Mouse (Mus musculus) cerebellum, adult 11-12 months (tissue): Measurements from ENCODE around the gene Vti1a.

Source experiments
- DNase-seq: peaks from one replicate; pipeline ENCODE4 v3.0.0; 2022

The Vti1a gene

DNA sequence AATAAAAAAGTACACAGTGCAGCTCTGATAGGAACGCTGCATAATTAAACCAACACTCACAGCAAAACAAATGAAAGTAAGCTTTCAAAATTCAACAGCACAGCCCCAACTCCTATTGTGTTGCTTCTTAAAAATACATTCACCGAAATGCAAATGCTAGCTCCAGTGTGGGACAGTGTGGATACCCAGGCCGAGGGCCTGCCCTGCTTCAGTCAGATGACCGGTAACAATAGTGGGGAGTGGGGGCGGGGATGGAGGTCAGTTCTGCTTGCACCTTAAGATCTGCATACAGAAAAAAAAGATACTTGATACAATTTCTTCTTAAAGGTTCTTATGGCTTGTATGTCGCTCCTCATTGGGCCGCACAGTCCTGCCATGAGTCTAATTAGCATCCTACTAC, 65.2 kb downstream of the Vti1a start:
- no peak for DNase-seq

DNA sequence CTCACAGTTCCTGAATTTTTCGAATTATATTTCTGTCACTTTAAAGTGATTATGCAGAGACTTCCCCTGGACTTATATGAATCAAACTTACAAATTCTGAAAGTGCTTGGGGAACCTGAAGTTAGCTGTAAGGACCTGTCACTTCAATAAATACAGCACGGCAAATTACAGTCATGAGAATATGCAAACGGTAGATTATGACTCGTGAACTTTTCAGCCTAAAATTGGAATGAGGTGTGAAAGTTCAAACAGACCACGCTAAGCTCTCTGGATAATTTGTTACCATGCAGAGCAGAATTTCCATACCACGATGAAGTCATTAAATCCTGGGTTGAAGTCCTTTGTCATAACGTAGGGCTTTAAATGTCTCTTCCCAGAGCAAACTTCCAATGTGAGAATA, 66.7 kb downstream of the Vti1a start:
- no peak for DNase-seq

DNA sequence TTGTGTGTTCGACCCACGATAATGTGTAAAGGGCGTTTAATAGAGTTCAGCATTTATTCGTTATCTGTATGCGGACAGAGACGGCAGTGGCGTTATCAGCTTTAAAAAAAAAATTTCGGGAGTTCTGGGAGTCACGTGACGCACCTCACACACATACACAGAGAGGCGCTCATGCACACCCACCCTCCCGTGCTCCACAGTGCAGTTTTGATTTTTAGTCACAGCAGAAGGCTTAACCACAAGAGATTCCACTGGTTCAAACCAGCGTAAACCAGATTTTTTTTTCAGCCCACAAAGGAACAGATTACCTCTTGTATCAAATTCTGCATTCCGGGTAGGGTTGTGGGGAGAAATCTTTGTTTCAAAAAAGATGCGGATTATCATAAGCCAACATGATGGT, 68.5 kb downstream of the Vti1a start:
- DNase-seq, result no peak

DNA sequence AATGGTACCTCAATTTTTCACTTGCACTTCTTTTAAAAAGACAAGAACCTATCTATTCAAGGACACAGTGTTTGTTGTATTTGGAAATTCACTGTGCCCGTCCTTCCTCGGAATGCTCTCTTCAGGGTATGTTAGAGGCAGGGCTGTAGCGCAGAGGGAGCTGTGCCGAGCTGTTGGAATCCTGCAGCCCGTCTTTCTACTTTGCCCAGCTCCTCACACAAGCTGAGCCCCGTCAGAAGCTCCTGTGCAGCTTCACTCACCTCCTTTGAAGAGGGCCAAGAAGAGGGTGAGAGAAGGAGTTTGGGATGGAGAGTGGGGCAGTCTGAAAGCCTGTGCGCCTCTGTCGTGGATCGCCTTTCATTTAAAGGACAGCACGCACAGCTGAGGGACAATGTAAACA, 72.9 kb downstream of the Vti1a start:
- no peak for DNase-seq

DNA sequence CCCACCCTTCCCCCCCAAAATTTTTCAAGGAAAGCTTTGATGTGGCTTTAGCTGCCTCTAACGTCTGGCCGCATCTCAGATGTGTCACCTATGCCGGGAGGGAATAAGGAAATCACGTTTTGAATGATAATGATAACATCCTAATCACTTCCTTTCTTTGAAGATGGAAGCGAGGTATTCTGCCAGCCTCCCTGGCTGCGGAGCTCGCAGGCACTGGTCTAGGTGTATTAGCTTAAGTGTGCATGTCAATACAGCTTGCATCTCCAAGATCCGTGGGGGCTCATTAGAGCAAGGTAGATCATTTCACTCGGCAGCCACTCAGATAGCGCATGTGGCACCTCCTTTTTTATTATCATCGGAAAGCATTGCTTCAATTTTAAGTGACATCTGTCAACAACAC, 74.2 kb downstream of the Vti1a start:
- DNase-seq, result no peak

DNA sequence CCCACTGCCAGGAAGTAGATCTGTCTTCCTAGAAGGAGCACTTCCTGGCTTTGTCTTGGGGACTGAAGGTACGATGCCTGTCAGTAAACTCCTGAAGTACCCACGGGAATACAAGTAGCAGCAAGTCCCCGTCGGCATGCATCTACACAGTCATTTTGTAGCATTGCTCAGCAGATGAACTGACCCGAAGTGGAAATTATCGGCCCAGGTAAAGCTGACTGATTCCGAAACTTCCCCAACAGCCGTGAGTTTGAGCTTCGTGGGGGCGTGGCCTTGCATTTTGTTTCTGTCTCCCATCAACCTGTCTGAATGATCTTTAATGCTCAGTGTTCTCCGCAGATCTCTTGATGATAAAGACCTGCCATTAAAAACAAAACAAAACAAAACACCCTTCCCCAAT, 85.5 kb downstream of the Vti1a start:
- no peak for DNase-seq

DNA sequence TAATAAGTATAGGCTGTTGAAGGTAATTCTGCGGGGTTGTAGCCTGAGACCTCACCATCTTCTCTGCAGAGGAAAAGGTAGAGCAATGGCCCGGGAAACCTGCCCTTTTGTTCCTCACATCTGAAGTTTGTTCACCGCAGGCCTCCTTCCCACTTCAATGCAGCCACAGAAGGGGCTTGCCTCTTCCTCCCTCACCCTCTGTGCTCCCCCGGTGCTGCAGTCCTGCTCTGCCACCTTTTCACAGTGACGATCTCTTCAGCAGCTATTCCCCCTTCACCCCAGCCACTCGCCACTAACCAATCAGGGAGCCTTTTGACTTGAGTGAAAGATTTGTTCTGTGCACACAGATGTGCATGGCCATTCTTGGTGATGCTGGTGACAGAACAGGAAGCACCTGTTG, 92.4 kb downstream of the Vti1a start:
- no peak for DNase-seq

DNA sequence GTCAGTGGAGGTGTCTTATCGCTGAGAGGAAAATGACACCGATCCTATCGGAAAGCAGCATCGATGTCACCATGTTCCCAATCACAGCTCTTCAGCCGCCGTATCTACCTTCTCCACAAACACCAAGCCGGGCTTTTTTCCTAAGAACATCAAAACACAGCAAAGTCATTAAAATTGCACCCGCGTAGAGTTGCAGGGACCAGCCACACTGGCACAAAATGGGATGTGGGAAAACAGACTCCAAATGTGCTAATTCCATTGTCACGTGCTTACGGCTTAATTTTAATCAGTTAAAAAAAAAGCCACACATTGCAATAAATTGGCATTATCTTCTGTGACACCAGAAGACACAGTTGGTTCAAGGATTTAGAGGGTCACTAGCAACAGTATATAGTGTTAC, 95.3 kb downstream of the Vti1a start:
- DNase-seq, result no peak

DNA sequence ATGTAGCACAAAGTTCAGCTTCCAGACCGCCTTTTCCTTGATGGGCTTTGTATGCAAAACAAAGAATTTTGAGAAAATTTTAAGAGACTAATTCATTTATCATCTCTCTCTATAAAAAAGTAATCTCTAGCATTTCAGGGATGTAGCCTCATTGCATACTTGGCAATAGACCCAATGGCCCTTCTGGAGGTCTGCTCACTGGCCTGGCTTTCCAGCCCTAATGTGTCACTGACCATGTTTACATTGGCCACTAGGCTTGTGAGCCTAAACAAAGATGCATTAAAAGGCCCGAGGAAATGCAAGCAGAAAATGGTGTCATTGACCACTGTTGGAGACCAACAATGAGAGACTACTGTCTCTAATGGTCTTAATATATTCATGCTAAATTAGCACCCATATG, 95.8 kb downstream of the Vti1a start:
- no peak for DNase-seq

DNA sequence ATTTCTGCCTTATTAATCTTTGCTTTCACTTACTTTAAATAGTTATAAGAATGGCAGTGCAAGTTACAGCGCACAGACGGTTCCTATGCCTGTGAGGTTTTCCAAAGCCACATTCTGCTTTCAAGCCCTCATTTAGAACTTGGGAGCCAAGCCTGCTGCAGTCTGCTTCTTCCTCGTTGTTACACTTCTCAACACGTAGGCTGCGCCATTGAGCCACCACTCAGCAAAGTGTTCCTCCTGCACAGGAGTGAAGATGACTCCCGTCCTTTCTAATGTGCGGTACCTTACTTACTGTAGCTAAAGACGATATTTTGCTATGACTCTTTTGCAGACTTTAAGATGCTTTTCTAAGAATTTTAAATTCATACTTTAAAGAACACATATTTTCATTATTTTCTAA, 98.0 kb downstream of the Vti1a start:
- DNase-seq, result no peak

DNA sequence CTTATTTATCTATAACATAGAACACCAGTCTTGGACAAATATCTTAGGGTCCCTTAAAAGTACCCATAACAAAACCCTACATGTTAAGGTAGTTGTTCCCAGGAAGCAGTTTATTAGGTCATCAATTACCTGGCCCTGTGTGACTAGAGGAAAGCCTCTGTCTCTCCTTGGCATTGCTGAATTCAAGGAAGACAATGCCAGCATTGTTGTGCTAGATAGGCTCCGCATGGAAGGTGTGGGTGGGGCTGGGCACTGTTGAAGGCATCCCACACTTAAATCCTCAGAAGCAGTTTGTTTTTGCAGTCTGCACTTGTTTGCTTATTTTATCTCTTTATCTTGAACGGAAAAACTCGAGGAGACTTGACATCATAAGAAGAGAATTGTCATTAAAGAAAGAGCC, 102.7 kb downstream of the Vti1a start:
- no peak for DNase-seq

DNA sequence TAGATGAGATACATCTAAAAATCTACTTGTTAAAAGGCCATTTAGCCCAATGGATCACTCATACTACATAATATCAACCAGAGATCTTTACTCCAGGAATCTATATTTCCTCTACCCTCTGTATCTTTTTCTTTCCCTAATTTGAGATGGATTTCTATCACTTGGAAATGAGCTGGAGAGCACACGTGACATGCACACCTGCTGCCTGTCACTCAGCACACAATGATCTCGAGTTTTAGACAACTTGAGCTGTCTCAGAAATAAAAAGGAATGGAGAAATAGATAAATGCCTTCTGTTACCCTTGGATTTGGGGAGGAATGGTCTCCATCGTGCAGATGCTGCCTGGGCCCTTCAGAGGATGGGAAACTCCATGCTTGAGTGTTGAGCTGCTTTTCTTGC, 103.9 kb downstream of the Vti1a start:
- DNase-seq, result no peak

DNA sequence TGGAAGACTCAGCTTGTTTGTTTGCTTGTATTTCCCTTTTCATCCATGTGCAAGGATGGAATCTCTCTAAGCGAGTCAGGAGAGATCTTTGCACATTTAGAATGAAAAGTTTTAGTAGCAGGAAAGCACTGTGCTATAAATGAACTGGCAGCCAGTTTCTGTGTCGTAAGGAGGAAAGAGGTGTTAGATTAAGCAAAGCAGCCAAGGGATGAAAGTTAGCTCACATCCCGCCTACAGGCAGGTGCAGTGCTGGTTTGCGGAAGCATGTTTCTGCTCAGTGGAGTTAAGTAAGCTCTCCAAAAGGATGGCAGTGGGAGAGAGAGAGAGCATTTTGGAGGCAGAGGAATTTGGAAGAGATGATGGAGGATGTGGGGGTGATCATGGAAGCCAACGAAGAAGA, 105.7 kb downstream of the Vti1a start:
- DNase-seq, result no peak

DNA sequence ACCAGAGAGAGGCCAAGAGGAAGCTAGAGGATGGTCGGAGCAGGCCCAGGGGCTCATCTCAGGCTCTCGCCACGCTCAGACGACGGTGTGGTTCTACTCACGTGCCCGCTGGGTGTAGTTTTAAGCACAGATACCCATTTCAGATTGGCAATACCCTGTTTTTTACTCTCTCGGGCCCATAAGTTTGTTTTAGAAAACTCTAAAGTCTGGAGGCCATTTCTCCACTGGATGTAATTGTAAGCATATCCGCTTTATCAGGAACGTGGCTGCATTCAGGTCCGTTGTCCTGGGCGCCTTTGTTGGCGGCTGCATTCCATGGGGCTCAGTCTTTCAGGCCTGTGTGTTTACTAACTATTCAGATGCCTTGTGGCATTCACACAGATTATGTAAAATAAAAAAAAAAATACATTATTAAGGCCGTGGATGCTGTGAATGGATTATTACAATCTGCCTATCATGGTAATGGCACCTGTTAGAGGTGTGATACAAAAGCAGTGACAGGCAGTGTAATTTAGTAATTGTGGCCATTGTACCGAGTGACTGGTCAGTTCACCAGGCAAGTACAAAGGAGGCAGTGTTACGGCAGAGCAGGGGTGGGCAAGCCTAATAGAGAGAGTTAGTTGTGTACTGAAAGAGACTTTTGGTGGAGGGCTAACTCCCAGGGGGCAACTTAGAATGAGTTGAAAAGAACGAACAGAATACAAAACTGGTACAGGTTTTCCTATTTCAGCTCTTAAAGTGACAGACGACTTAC, 106.4 kb downstream of the Vti1a start:
- no peak for DNase-seq

DNA sequence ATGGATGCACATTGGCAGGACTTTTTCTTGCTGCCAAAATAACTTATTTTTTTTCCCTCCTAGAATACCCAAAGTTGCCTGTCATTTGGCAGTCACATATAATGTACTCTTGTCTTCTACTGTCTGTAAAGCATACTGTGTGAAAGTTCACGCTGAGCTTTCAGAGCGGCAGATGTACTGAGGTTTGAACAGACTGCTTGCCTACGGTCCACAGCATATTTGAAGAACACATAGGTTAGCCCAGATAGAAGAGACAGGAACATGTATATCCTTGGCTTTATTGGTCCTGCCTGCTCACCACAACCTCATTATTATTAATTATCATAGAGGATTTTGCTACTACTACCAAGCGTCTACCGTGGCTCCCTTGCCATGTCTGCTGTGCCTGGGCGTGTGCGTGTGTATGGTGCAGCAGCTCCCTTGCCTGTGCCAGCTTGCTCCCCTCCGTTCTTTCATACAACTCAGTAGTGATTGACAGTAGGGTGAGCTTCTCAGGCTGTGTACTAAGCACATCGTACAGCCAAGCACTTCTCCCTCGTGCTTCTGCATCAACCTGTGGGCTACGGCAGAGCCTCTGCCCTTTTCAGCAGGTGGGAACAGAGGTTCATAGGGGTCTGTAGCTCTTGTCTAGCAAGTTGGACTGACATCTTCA, 107.1 kb downstream of the Vti1a start:
- no peak for DNase-seq

DNA sequence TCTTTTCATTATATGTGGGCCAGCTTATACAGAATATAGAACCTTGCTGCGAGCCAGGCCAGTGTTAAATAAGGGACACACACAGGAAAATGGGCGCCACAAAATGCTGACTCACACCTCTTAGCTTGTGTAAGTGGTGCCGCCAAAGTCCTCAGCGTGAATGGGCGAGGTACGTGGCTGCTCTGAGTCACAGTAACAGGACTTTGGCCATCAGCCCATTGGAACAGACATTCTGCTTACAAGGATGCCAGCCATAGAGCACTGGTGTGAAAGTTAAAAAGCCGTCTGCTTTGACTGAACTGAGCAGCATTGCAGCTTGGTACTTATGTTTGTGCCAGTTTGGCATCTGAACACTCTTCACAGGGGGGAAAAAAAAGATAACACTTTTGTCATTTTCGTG, 107.9 kb downstream of the Vti1a start:
- peak; percentile 87 for DNase-seq

DNA sequence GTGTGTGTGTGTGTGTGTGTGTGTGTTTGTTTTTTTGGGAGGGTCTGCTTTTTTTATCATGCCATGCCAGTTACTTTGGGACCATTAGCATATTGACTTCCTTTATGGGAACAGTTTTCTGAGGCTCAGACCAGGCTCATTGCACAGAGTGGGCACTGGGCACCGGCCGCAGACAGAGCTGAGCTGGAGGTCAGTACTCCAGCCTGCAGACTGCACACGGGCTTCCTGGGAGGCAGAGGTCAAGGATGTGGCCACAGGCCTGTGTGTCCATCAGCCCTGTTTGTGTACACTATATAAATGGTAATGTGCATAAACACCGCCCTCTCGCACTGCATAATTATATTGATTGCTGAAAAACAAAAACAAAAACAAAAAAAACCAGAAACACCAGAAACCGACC, 108.4 kb downstream of the Vti1a start:
- DNase-seq, result no peak

DNA sequence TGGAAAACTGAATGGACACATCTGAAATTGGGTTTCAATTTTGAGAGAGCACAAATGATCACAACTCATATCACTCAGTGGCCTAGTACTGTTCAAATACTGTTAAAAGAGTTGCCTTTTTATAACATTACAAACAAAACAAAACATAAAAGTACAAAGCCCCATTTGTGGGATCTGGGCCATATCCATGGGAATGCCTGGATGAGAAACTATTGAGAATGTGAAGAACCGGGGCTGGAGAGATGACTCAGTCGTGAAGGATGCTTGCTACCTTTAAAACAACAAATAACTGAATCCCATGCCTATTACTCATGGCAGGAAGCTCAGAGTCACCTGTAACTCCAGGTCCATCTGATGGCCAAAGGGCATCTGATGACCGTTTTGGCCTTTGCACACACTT, 124.2 kb downstream of the Vti1a start:
- no peak for DNase-seq

DNA sequence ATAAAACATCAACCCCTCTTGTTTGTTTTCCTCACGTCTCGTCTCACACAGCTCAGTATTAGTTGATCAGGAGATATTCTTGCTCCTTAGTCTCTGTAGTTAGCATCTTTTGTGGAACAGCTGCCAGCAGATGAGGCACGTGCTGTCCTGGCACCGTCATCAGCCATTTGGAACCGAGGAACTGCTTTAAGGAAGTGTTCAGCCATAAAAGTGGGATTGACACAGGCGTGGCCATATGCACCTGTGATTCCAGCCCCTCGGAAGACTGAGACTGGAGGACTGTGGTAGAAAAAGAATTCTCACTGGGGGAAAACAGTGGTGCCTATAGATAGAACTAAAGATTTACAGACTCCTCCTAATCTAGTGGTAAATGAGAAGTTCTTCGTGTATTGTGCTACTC, 127.5 kb downstream of the Vti1a start:
- no peak for DNase-seq

DNA sequence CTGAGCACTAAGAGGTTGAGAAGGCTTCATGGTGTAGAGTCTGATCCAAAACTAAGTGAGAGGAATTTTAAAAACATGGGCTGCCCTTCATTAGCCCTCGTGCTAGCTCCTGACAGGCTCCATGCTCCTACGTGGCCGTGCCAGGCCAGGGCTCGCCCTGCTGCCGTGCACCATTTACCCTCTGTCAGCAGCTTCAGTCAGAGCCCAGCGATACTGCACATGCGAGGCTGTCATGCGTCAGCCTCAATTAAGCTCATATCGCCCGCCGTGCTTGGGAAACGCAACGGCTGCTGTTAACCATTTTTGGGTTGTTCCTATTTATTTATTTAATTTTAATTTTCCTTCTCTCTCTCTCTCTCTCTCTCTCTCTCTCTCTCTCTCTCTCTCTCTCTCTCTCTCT, 133.0 kb downstream of the Vti1a start:
- no peak for DNase-seq

DNA sequence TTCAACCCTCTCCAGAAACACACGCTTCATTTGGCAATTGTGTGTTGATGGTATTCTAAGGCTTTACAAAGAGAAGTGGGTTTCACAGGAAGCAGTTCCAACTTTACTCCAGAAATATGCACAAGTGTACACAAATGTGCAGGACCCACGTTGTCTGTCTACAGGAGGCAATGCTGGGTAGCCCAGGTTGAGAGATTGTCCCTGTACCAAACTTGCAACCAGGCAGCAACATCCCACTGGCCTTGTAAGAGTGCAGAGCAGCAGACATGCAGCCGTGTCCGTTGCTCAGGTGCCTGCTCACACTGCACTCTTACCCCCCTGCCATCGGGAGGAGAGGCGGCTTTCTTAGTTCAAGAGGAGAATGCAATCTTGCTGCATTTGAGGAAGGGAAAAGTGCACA, 133.4 kb downstream of the Vti1a start:
- DNase-seq, result no peak

DNA sequence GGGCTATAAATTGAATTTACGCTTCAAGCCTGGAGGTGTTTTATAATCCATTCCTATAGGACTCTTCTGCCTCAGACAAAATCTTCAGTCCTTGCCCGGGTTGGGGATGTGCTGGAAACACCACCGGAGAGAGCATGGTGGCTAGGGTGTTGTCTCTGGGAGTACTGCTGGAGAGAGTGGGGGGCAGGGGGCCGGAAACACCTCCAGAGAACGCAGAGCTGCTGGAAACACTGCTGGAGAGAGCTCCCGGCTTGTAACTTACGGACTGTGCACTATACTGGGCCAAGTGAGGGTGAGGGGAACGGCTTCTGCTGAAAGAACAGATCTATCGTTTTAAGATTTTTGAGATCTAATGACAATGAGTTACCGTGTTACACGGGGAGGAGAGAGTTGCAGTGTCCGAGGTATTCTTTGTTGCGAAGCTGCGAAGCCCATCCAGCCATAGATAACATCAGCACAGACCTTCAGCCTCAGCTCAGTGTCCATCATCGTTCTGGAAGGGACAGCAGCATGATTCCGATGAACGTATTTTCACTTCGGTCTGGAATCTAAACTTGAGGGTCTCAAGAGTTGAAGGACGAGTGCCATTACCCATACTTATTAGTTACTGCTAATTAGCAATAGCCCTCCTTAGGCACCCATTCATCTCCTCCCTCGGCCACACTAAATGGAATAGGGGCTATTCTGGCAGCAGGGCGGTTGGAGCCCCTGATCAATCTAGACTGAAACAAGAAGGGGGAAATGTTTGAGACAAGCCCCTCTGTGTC, 140.4 kb downstream of the Vti1a start:
- DNase-seq, result no peak

DNA sequence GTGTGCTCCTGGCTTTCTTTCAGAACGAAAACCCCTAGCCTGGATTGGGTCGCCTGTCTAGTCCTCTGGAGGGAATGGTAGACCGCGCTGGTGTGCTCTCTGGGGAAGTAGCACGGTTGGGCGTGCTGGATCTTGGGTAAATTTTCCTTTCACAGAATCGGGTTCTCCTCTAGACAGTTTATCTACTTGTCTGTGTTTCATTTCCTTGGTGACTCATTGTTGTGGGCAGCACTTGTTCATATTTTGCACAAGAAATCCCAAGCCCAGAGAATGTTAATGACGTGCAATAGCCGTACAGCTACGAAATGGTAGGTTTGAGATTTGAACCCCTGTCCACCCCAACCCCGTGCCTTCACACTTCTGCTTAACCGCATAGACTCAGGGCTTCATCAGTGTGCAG, 145.9 kb downstream of the Vti1a start:
- no peak for DNase-seq

DNA sequence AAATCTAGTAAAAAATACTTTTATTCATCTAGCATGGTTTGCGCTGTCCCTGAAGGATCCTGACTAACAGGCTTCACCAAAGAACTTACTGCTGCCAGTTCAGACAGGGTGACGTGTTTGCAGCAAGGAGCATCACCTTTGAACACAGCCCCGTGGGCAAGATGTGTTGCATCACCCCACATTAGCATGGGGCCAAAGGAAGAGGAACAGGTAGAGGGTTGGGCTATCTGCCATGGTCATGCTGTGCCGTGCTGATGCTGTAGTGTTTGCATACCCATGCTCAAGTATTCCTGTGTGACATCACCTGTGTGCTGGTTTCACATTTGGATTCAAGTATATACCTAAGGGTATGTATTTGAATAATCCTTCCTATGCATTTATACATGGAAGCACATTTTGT, 147.6 kb downstream of the Vti1a start:
- no peak for DNase-seq
